Mouse (Mus musculus) liver, embryonic 14.5 days (tissue): ENCODE measurements around the gene Zfp605.

Source experiments
- CTCF ChIP-seq: IDR thresholded peaks from 2 replicates; pipeline ENCODE4 v1.5.1; 2016; ENCODE audit warnings: antibody characterized with exemption, low read depth, control low read depth
- EP300 ChIP-seq: IDR thresholded peaks from 2 replicates; pipeline ENCODE4 v1.6.1; 2016; ENCODE audit warnings: antibody characterized with exemption, low read depth

DNA sequence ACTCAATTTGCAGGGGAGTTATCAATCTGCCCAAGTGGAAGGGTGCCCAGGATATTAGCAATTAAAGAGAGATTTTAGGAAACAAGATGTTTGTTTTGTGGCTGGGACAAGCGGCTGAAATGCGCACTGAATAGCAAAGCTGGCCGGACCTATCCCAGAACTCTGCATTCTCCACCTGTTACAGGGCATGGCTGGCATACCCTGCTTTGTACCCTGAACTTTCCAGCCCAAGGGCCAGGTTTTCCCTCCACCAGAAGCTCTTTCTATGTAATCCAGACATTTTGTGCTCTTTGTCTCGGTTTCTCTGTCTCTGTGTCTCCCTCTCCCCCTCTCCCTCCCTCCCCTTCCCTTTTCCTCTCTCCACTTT lies 15.1 kb upstream of the Zfp605 start:
- TF ChIP-seq EP300 (no peak), CTCF (no peak)
